Mouse (Mus musculus) liver, embryonic 16.5 days (tissue): Measurements from ENCODE around the gene Snrpg. TPM values are rescaled to one million over a fixed set of nuclear protein-coding genes. Genes with fewer than 3 reads are reported as not detected.
"Not testable (repeated sequence)": the region's sequence is repeated elsewhere in the genome, so short reads cannot be mapped to it uniquely, and the experiment has no call there.

ENCODE experiments used
- ATAC-seq: fragments of 200-750 bp; cut with Nextera tagmentation; 2 replicates; pipeline ENCODE4 v1.8.0; 2017; ENCODE audit warnings: low read depth, mild to moderate bottlenecking, moderate number of reproducible peaks, moderate library complexity
- H3K27ac ChIP-seq: fragments of 300-500 bp; sonication (generic); 2 replicates; pipeline ENCODE4 v1.5.1; 2014; ENCODE audit warnings: mild to moderate bottlenecking, low read length
- H3K27me3 ChIP-seq: fragments of 300-500 bp; sonication (generic); 2 replicates; pipeline ENCODE4 v1.6.1; 2014; ENCODE audit warnings: low read depth, low read length, mixed read lengths; ENCODE audit not compliant: control insufficient read depth, insufficient read depth
- H3K36me3 ChIP-seq: fragments of 300-500 bp; sonication (generic); 2 replicates; pipeline ENCODE4 v1.6.1; 2014; ENCODE audit warnings: mild to moderate bottlenecking; ENCODE audit not compliant: control insufficient read depth, insufficient read depth
- H3K4me1 ChIP-seq: fragments of 300-500 bp; sonication (generic); 2 replicates; pipeline ENCODE4 v1.6.1; 2014; ENCODE audit warnings: low read depth, low read length, mixed read lengths; ENCODE audit not compliant: control insufficient read depth
- H3K4me2 ChIP-seq: fragments of 300-500 bp; sonication (generic); 2 replicates; pipeline ENCODE4 v1.6.1; 2014; ENCODE audit warnings: low read depth, low read length, mixed read lengths
- H3K4me3 ChIP-seq: fragments of 300-500 bp; sonication (generic); 2 replicates; pipeline ENCODE4 v1.5.1; 2014; ENCODE audit warnings: low read depth, mild to moderate bottlenecking, low read length
- H3K9ac ChIP-seq: fragments of 300-500 bp; sonication (generic); 2 replicates; pipeline ENCODE4 v1.6.1; 2014; ENCODE audit warnings: low read depth, low read length
- H3K9me3 ChIP-seq: fragments of 300-500 bp; sonication (generic); replicated peaks from 2 replicates; pipeline ENCODE4 v1.6.1; 2016; ENCODE audit warnings: low read length; ENCODE audit not compliant: control insufficient read depth
- WGBS: fragments of 180-500 bp; shearing (Covaris S2); extraction: QIAGEN DNeasy Blood & Tissue Kit; methylation state at CpG from one replicate; pipeline ENCODE4 v1.1.7; 2014; ENCODE audit not compliant: insufficient replicate concordance; 5-methylcytosine and 5-hydroxymethylcytosine counted together
- polyA plus RNA-seq: library from polyadenylated mRNA; unstranded; fragments of >200 nt; fragmentation: Nextera tagmentation; extraction: Ambion mirVana; gene quantifications from 2 replicates; pipeline ENCODE4 v1.2.1, GENCODE M21; 2015

The Snrpg gene
- polyA plus RNA-seq, 1 experiment from 2014 or later: 256 TPM

- WGBS: 88% methylated on average over 6 of the region's 6 CpGs
- no peak overlapping the region for H3K27ac ChIP-seq
- ATAC-seq: no peak
- no peak overlapping the region for H3K4me2 ChIP-seq
- H3K36me3 ChIP-seq: peaks cover 23% of the 10 kb centered on the region
- no peak overlapping the region for H3K4me3 ChIP-seq
- no peak overlapping the region for H3K9ac ChIP-seq
- H3K27me3 ChIP-seq: no peaks in the 10 kb centered on the region
- peaks cover 20% of the 10 kb centered on the region for H3K4me1 ChIP-seq
- H3K9me3 ChIP-seq: no peaks in the 10 kb centered on the region
Observed at GRCm38 (mm10) chr6:86373556-86373955, 2.5 kb downstream of the Snrpg start.

DNA sequence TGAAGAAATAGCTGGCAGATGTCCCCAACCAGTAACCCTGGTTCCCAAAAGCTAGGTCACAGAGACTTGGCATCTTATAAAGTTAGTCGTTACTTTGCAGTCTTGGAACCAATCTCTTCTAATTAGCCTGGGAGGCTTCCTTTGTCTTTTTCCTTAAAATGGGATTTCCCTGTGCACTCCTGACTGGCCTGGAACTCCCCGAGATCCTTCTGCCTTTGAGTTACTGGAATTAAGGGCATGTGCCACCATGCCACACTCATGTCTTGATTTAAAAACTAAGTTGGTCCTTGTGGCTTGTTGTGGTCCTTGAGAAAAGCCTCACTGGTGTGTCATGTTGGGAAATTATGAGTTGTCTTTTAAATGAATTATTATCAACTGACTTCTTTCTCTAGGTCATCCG, 7.2 kb downstream of the Snrpg start:
- 82% methylated on average over 3 of the region's 3 CpGs for WGBS
- Histone ChIP-seq H3K4me1 (peaks cover 3% of the 10 kb centered on the region; the same call in 1 of the 2 replicates), H3K4me2 (no peak overlapping the region), H3K27me3 (no peaks in the 10 kb centered on the region), H3K9ac (no peak overlapping the region), H3K4me3 (no peak overlapping the region), H3K36me3 (peaks cover 31% of the 10 kb centered on the region), H3K27ac (no peak overlapping the region), H3K9me3 (no peaks in the 10 kb centered on the region)
- ATAC-seq: no peak

- H3K4me1 ChIP-seq, H3K27me3 ChIP-seq, H3K9me3 ChIP-seq, H3K4me2 ChIP-seq, H3K27ac ChIP-seq, ATAC-seq, H3K4me3 ChIP-seq, H3K9ac ChIP-seq: not testable (repeated sequence)
- H3K36me3 ChIP-seq: peaks cover 31% of the 10 kb centered on the region
- 64% methylated on average over 6 of the region's 8 CpGs for WGBS
Observed at GRCm38 (mm10) chr6:86380112-86380511, 9.0 kb downstream of the Snrpg start.

GRCm38 (mm10) chr6:86382551-86382950, 11.4 kb downstream of the Snrpg start:
- ATAC-seq: no peak

GRCm38 (mm10) chr6:86383370-86383769, 12.3 kb downstream of the Snrpg start:
- H3K4me3 ChIP-seq: no peak overlapping the region
- H3K27me3 ChIP-seq: no peaks in the 10 kb centered on the region
- H3K4me1 ChIP-seq: no peaks in the 10 kb centered on the region; the same call in none of the 2 replicates
- H3K27ac ChIP-seq: no peak overlapping the region
- WGBS: 41% methylated on average over 16 of the region's 16 CpGs
- peaks cover 10% of the 10 kb centered on the region for H3K36me3 ChIP-seq
- H3K9me3 ChIP-seq: no peaks in the 10 kb centered on the region
- no peak overlapping the region for H3K9ac ChIP-seq
- H3K4me2 ChIP-seq: no peak overlapping the region
- ATAC-seq: peak; percentile 53

More at GRCm38 (mm10) chr6:86382551-86382950, 11.4 kb downstream of the Snrpg start:
- H3K27ac ChIP-seq: no peak overlapping the region
- no peaks in the 10 kb centered on the region; the same call in none of the 2 replicates for H3K4me1 ChIP-seq
- no peaks in the 10 kb centered on the region for H3K9me3 ChIP-seq
- peaks cover 18% of the 10 kb centered on the region for H3K36me3 ChIP-seq
- H3K4me2 ChIP-seq: no peak overlapping the region
- no peaks in the 10 kb centered on the region for H3K27me3 ChIP-seq
- no peak overlapping the region for H3K4me3 ChIP-seq
- H3K9ac ChIP-seq: no peak overlapping the region

GRCm38 (mm10) chr6:86384692-86385091, 13.6 kb downstream of the Snrpg start:
- Histone ChIP-seq H3K4me1 (no peaks in the 10 kb centered on the region; the same call in none of the 2 replicates), H3K4me2 (no peak overlapping the region), H3K36me3 (peaks cover 5% of the 10 kb centered on the region; the same call in 1 of the 2 replicates), H3K27me3 (no peaks in the 10 kb centered on the region), H3K4me3 (no peak overlapping the region), H3K9ac (no peak overlapping the region), H3K9me3 (no peaks in the 10 kb centered on the region), H3K27ac (peak overlapping the region; percentile 49; the same call in 1 of the 2 replicates)
- 45% methylated on average over 4 of the region's 4 CpGs for WGBS
- no peak for ATAC-seq

DNA sequence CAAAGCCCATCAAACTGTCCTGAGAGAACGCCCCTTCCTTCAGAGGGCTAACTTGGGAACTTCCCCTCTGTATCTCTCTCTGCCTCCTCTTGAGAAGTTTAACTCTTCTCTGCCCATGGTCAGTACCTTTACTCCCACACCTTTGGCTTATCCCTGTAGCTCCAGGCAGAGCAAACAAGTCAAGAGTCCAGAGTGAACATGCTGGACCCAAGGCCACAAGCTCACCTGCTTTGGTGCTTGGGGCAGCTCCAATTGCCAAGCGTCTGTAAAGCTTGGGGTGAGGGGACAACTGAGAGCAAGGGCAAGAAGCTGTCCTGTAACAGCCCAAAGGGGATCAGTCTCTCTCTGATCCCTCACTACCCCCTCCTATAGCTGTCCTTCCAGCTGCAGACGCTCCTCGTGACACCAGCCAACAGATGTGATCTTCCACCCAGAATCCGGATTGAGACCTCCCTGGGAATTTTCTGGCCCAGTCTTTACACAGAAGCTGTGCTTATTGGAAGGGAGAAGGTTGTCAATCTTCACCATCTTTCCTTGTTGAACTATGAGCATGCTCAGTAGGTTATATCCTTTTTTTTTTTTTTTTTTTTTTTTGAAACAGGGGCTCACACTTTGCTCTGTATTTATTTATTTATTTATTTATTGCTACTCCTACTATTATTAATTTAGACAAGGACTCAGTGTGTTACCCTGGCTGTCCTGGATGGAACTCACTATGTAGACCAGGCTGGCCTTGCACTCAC, 14.4 kb downstream of the Snrpg start:
- 69% methylated on average over 5 of the region's 5 CpGs for WGBS
- Histone ChIP-seq H3K4me2 (no peak overlapping the region), H3K4me3 (no peak overlapping the region), H3K9me3 (no peaks in the 10 kb centered on the region), H3K27ac (peak overlapping the region; percentile 66), H3K4me1 (no peaks in the 10 kb centered on the region; the same call in none of the 2 replicates), H3K27me3 (no peaks in the 10 kb centered on the region), H3K9ac (no peak overlapping the region), H3K36me3 (peaks cover 11% of the 10 kb centered on the region)
- peak; percentile 72 for ATAC-seq

GRCm38 (mm10) chr6:86387313-86387712, 16.2 kb downstream of the Snrpg start:
- peaks cover 26% of the 10 kb centered on the region for H3K36me3 ChIP-seq
- no peak overlapping the region for H3K4me2 ChIP-seq
- no peaks in the 10 kb centered on the region; the same call in none of the 2 replicates for H3K4me1 ChIP-seq
- no peak for ATAC-seq
- 76% methylated on average over 12 of the region's 12 CpGs for WGBS
- H3K9ac ChIP-seq: no peak overlapping the region
- no peak overlapping the region for H3K4me3 ChIP-seq
- no peaks in the 10 kb centered on the region for H3K27me3 ChIP-seq
- H3K9me3 ChIP-seq: no peaks in the 10 kb centered on the region
- no peak overlapping the region for H3K27ac ChIP-seq

DNA sequence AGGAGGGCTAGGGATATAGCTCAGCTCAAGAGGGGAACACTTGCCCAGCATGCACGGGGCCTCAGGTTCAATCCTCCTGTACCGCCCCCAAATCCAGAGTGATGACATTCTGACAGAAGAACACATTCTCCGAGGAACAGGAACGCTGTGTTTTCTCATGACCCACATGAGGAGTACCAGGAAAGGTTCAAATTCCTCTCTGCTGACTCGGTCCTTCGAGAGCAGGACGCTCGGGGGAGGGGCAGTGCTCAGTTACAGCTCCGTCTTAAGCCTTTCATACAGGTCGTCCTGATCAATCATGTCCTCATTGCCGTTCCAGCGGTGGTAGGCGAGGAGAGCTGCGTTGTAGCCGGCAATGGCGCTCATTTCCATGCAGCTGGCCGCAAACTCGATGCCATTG, 17.4 kb downstream of the Snrpg start:
- no peak overlapping the region for H3K4me3 ChIP-seq
- H3K9ac ChIP-seq: no peak overlapping the region
- no peak for ATAC-seq
- WGBS: 75% methylated on average over 18 of the region's 18 CpGs
- H3K27me3 ChIP-seq: no peaks in the 10 kb centered on the region
- H3K36me3 ChIP-seq: peaks cover 26% of the 10 kb centered on the region
- H3K27ac ChIP-seq: no peak overlapping the region
- H3K9me3 ChIP-seq: no peaks in the 10 kb centered on the region
- no peaks in the 10 kb centered on the region; the same call in none of the 2 replicates for H3K4me1 ChIP-seq
- no peak overlapping the region for H3K4me2 ChIP-seq
